Mouse (Mus musculus) B cell, adult 67 days (primary cell): ENCODE results near the gene Abi2. TPM values are rescaled to one million over a fixed set of nuclear protein-coding genes. Genes with fewer than 3 reads are reported as not detected.

Source experiments
- total RNA-seq, 2 experiments: library from RNA; stranded (reverse); gene quantifications; 4 replicates each; pipeline ENCODE4 v1.2.4; 2023

The Abi2 gene
- total RNA-seq = 1 to 10 TPM; 4.5 to 7.5 TPM

DNA sequence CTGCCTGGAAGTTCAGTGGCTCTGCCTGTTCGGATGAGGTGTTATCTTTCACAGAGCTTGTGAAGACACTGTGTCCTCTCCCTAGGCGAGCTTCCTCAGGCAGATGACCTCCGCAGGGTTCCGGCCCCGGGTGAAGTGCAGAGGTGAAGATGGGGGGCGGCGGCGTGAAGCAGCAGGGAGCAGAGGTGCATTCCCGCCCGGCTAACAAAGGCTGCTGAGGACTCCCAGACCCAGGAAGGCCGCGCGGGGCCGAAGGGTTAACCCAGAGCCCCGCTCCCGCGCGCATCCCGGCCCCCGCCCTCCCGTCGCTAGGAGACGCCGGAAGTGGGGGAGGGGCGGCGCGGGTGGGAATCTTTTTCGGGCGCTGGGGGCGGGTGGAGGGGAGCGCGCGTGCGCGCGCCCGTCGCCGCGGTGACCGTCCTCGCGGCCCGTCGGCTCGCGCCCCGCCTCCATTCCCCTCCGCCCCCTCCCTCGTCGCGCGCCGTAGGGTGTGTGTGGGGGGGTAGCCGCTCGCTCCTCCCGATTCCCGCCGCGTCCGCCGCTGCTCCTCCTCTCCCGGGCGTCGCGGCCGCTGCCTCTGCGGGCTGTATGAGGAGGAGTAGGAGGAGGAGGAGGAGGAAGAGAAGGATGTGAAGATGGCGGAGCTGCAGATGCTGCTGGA is at the start of gene Abi2:
Gene Abi2, plus strand, starts transcription at position 452 of the 661 bp plus-strand sequence.

Other genes starting within 250 kb of the Abi2 start
- gene Nbeal1, start 229.0 kb upstream of the Abi2 start, total RNA-seq = 10 to 100 TPM; 41.6 to 49.7 TPM
- 10 to 100 TPM; 10.6 to 12.0 TPM for gene Cyp20a1, start 66.3 kb upstream of the Abi2 start, total RNA-seq
- gene Raph1, start 157.5 kb downstream of the Abi2 start, total RNA-seq = under 1 TPM; 0.39 to 0.61 TPM